22 mouse cellular contexts compared by ENCODE assay signal in the genomic region with DNA sequence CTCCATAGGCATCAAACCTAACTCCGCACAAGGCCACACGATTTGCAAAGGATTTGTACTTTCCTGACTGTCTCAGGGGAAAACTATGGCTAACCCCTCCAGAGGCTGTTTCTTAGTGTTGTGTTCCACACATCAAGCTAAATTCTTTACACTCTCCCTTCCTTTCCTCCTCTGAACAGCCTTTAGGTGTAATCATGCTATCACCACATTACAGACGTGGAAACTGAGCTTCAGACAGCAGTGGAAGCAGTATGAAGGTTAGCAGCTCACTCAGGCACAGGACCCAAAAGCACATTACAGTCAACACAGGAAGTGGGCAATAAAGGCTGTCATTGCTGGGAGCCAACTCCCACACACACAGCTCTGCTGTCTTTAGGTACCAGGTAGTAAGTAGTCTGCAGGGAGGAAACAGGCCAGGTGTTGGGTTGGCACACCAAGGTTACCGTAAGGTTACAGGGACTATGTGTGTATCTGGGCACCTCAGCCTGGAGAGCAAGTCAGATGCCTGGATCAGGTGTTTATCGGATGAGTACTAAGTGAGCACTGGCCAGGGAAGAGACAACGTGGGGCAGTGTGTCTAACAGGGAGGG. TPM values are rescaled to one million over a fixed set of nuclear protein-coding genes. Genes with fewer than 3 reads are reported as not detected.
DNase-seq lines count a peak whose midpoint lies in the region; ATAC-seq and TF ChIP-seq lines count a peak whose summit lies in the region.
"Had no signal": no experiment of that assay in that cellular context is flagged by ENCODE, and none has a peak within 500 bp of the region (broad histone marks: within the 10 kb centered on the region; RNA-seq: fewer than 3 reads in every experiment).

No protein-coding gene starts in this region.

- peak; percentile 87 for ATAC-seq in CD4-positive, CD25-positive, alpha-beta regulatory T cell, adult 4 months
- ATAC-seq: hindbrain, postnatal 0 days; lung, postnatal 0 days; midbrain, embryonic 15.5 days had no signal

- TF ChIP-seq POLR2A in kidney, adult 2 months (IDR thresholded peaks at IDR 0.05; ENCODE audit: low read depth, low read length) = no peak

- no peak for TF ChIP-seq CTCF in kidney, adult 2 months (conservative IDR thresholded peaks at IDR 0.05; ENCODE audit: insufficient read depth, insufficient read length, low read depth, low read length)

- no peak overlapping the region for H3K27ac ChIP-seq in kidney, adult 2 months (ENCODE audit: insufficient read depth, low read depth, low read length)
- H3K27ac ChIP-seq: forebrain, embryonic 12.5 days; hindbrain, embryonic 10.5 days; hindbrain, postnatal 0 days; layer of hippocampus, adult 2 months; limb, embryonic 15.5 days; midbrain, embryonic 15.5 days had no signal

- no peaks in the 10 kb centered on the region for H3K27me3 ChIP-seq in kidney, adult 2 months (replicated peaks; ENCODE audit: control insufficient read depth, insufficient read depth, low read length)
- H3K27me3 ChIP-seq: forebrain, embryonic 12.5 days; limb, embryonic 15.5 days; midbrain, embryonic 15.5 days had no signal

- H3K4me1 ChIP-seq in kidney, adult 2 months (ENCODE audit: control insufficient read depth, insufficient read depth, low read length) = no peaks in the 10 kb centered on the region
- H3K4me1 ChIP-seq: forebrain, embryonic 12.5 days; limb, embryonic 15.5 days; midbrain, embryonic 15.5 days had no signal

- no peak overlapping the region for H3K4me3 ChIP-seq in kidney, adult 2 months (ENCODE audit: insufficient read depth, low read depth, low read length)
- H3K4me3 ChIP-seq: forebrain, embryonic 12.5 days; hindbrain, embryonic 10.5 days; layer of hippocampus, adult 2 months; limb, embryonic 15.5 days; midbrain, embryonic 15.5 days; myocyte had no signal

- H3K36me3 ChIP-seq in kidney, adult 2 months (ENCODE audit: control insufficient read depth, insufficient read depth, low read length) = no peaks in the 10 kb centered on the region
- H3K36me3 ChIP-seq: forebrain, embryonic 12.5 days; hindbrain, embryonic 10.5 days; limb, embryonic 15.5 days; midbrain, embryonic 15.5 days had no signal

- peak; percentile 89 for DNase-seq in CD4-positive helper T cell, adult 2 months (ENCODE audit: low read depth, low spot score)
- peak; percentile 91 for DNase-seq in naive thymus-derived CD4-positive, alpha-beta T cell, adult 2 months (ENCODE audit: low read depth)
- DNase-seq in thymus, postnatal 10 days (ENCODE audit: low spot score in 2 of 2) = peak; percentile 60 to 63
- no peak for DNase-seq in layer of hippocampus, adult 8-10 months (ENCODE audit: low spot score in 2 of 2)
- DNase-seq in kidney, adult 2 months = no peak
- DNase-seq in embryo, embryonic 9.5 days (ENCODE audit: extremely low spot score) = no peak
- DNase-seq: cerebellum, adult 2 months; gastrocnemius, postnatal 36 days; kidney, adult 18-20 months had no signal

- WGBS in kidney, adult 2 months = 84% methylated on average over 6 of the region's 6 CpGs

RNA-seq across cellular contexts. Expression of a gene that starts 28.6 kb away (rescaled TPM):
- 100 to 1,000 TPM in 1 of 2 experiments, 10 to 100 TPM in 1; 93.9 to 121 TPM for polyA plus RNA-seq in CD4-positive, CD25-positive, alpha-beta regulatory T cell, adult 4 months (2017; shearing (Covaris generic))
- not detected for total RNA-seq in layer of hippocampus, adult 8-10 months (2022)
- polyA plus RNA-seq in kidney, adult 2 months (2012; rRNA removed) = 0.20 and 4.0 TPM in 2 replicates
- total RNA-seq: common myeloid progenitor, adult 5-6 weeks; gastrocnemius, postnatal 36 days; hindbrain, postnatal 0 days; layer of hippocampus, adult 2 months; left cerebral cortex, adult 18-20 months; left cerebral cortex, postnatal 36 days had no signal
- polyA plus RNA-seq: hindbrain, embryonic 10.5 days; hindbrain, postnatal 0 days; liver, embryonic 16.5 days; midbrain, embryonic 15.5 days had no signal

RNA-seq across cellular contexts. Expression of a gene that starts 50.5 kb away (rescaled TPM):
- polyA plus RNA-seq in CD4-positive, CD25-positive, alpha-beta regulatory T cell, adult 4 months (2017; shearing (Covaris generic)) = 10 to 100 TPM; 13.3 to 17.6 TPM
- 10 to 100 TPM; 61.8 to 68.3 (median 64.9) TPM for total RNA-seq in layer of hippocampus, adult 8-10 months (2022)
- polyA plus RNA-seq in kidney, adult 2 months (2012; rRNA removed) = 23.1 and 25.1 TPM in 2 replicates

Comparison
In these comparisons a context has a peak if more than half of its experiments do, and no peak if none do; other contexts are left out.
1. DNase-seq: peak in CD4-positive helper T cell, adult 2 months (single experiment), naive thymus-derived CD4-positive, alpha-beta T cell, adult 2 months (single experiment) and thymus, postnatal 10 days (2 of 2); none in layer of hippocampus, adult 8-10 months (0 of 2), kidney, adult 2 months (single experiment) and embryo, embryonic 9.5 days (single experiment).
2. RNA of a gene that starts 28.6 kb away (polyA plus RNA-seq): 93.9 to 121 TPM in CD4-positive, CD25-positive, alpha-beta regulatory T cell, adult 4 months; 0.20 to 4.0 TPM in kidney, adult 2 months; every median in the first group is over 10 times any median in the second.